Mouse (Mus musculus) cerebellum, adult 8-10 months (tissue): ENCODE data around the gene Rhoh.

ENCODE experiments used
- DNase-seq: peaks from one replicate; pipeline ENCODE4 v3.0.0; 2022

The Rhoh gene

DNA sequence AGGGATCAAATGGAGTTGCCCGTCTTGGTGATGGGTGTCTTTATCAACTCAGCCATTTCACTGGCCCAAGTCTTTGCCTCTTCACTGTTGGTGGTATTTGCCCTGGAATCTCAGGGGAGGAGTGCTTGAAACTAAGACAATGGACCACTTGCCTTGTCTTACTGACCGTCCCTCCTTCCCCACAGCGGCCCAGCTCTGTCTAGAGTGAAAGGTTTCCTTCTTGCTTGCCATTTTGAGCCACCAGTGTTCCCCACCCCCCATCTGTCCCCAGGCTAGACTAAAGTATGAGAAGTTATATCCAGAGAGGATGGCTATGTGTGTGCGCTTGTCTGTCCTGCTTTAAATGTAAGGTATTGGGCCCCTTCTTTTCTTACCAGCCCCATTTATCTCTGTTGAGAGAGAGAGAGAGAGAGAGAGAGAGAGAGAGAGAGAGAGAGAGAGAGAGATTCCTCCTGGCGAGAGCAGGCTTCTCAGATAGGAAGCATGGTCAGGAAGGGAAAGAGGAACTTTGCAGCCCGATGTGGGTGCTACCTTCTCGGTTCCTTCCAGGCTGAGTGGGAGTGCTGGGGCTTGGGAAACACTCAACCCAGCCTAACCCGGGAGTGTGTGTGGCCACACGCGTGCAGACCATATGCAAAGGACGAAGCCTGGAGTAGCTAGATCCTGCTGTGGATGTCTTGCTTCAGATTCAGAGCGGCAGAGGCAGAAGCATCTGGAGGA lies 572 bp upstream of the Rhoh start:
- DNase-seq, result no peak

DNA sequence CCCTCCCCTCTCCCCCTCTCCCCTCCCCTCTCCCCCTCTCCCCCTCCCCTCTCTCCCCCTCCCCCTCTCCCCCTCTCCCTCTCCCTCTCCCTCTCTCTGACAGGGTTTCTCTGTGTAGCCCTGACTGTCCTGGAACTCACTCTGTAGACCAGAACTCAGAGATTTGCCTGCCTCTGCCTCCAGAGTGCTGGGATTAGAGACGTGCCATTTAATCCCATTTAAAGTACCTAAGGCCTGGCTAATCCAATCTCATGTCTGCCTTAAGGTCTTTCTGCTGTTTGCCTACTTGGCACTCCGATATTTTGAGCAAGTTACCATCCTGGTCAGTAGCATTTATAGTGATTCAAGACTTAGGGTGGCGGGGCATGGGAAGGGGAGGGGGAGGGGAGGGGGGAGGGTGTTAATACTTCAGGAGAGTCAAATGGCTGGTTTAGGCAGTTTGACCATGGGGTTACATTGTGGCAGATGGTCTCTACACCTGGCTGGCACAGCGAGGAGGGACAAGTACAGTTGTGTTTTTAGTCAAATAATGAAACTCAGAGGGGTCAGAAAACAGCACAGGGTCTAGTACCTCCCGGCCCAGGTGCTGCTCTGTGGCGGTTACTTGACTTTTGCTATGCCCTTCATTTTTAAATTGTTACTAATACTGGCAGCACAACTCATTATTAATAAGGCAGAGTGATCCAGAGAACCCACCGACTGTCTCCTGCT lies 1.4 kb downstream of the Rhoh start:
- DNase-seq, result no peak

DNA sequence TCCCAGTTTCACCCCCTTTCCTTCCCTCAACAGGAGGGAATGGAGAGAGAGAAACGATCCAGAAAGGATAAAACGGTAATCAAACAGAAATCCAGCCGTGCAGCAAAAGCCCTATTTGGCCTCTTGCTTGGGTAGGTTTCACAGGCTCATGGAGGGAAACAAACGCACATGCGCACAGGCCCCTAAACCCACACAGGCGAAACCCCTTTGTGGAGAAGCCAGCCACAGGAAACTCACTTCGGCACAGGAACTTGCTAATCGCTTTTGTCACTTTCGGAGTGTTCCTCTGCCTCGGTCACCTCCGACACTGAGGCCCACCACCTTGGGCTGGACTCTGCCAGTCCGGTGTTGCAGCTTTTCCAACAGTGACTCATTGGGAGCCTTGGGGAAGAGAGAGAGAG lies 2.3 kb downstream of the Rhoh start:
- no peak for DNase-seq

DNA sequence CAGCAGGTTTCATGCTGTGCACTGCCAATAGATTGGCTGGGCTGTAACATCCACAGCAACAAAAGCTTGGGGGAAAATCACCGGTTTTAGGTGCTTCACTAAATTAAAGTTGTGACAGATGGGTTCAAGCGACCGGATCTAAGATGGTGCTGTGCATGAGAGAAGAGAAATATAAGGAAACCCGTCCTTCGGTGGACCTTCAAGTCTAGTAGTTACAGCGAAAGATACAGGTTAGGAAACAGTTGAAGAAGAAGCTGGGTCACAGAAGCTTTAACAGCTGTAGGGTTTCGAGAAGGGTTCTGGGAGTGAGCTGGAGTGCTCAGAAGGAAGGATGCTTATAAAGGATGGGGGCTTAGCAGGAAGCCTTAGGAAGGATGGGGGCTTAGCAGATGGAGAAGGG lies 3.5 kb downstream of the Rhoh start:
- DNase-seq, result no peak

DNA sequence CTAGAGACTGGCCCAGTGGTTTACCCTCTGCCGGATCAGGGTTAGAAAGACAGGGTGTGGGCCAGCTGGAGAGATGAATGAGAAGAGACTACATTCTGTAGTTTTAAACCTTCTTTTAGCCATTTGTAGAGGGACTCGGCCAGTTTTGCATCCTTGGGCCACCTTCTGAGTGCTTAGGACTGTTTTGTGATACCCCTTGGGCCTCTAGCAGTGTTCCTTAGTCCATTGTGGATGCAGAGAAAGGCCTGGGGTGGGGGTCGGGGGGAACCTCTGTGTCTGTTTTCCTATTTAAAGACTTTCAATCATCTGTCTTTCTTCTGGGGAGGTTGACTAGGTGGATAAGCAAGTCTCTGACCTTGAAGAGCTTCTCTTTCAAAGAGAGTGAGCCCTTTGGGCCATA lies 3.9 kb downstream of the Rhoh start:
- no peak for DNase-seq

DNA sequence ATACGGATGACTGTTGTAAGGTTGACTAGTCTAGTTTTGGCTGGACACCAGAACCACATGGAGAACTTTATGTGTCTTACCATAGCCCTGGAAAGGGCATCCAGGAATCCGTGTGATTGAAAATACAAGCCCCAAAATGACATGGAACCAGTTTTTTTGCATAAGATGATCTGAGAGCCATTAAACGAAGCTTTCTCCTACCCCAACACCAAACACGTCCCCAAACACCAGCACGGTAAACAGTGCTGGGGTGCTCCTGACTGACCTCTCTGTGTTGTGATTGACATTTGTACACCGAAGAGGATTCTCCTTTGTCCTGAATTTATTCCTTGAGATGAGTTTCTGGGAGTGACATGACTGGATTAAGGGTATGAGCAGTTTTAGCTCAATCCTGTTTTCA lies 5.6 kb downstream of the Rhoh start:
- DNase-seq, result no peak

DNA sequence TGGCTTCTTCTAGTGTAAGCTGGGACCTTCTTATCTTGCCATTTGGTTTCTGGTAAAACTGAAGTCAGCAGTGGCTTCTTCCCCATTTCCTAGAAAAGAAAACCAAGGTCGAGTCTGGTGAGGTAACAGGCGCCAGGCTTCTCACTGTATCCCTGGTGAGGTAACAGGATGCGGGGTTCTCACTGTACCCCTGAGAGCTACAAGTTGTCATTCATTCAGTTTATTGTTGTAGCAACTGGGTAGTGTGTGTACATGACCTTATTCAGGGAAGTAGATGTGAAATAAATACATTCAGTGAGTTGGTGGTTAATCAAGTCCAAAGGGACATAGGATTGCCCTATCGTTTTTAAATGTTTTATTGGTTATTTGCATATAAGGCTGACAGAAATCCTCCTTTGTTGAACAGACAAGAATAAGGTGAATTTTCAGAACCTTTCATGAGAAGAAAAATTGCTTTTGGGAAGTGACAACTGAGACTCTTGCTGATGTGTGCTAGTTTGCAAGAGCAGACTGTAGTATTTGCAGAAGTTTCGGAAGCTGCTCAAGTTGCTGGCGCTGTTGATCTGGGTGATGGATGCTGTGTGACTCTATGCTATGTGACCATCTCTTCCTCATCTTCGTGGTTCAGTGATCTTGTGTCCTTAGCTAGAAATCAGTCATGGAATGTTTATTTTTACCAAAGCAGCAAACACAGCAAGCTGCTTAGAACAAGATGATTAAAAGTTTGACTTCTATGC lies 6.5 kb downstream of the Rhoh start:
- no peak for DNase-seq

DNA sequence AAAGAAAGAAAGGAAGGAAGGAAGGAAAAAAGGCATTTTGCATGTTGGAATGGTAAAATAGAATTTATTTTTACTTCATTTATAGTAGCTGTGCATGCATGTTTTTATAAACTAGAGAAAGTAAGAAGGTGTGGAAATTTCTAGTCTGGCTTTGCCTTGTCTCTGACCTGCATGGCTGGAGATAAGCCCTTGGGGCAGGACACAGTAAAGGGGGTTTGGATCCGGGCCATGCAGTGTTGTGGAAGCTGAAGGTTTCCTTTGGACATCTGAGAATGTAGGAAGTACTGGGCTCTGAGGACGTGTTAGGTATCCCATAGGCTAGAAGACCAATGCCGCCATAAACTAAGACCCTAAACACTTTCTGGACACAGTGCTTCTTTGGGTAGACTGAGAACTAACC lies 7.4 kb downstream of the Rhoh start:
- no peak for DNase-seq

DNA sequence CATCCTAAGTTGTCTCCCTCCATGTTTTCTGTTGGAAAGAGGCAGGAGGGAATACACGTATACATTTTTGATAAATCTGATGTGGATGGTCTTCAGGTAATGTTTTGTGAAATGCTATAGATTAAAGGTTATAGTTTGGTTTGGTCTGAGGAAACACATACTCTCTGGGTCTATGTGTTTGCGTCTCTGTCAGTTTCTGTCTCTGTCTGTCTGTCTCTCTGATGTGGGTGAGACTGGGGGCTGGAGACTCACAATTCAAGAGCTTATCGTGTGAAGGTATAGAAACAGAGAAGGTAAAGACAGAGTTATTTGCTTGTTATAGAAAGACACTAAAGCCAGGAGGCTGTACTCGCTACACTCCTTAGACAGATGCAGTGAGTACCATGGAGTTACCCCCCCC lies 8.6 kb downstream of the Rhoh start:
- no peak for DNase-seq

DNA sequence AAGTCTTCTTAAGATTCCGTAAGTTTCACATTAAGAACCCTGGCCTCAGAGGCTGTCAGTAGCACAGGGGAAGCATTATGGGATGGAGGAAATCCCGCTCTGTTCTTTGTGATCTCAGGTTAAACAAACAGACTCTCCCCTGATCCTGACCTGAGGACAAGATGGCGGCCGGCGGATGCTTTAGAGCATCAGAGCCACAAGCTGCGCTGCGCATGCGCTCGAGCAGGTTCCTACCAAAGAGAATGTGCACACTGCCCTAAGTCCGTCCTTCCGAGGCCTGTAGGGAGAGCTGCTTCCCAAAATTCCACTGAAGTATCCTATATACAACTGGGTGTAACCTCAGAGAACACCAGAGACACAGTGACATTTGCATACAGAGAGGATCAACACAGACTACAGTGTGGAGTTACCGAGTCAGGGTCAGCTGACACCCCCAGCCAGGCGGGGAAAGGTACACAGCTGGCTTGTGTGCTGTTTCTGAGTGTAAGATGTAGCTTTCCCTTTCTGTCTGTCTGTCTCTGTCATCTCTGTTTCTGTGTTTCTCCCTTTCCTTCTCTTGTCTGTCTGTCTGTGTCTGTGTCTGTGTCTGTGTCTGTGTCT lies 10.4 kb downstream of the Rhoh start:
- DNase-seq, result no peak

DNA sequence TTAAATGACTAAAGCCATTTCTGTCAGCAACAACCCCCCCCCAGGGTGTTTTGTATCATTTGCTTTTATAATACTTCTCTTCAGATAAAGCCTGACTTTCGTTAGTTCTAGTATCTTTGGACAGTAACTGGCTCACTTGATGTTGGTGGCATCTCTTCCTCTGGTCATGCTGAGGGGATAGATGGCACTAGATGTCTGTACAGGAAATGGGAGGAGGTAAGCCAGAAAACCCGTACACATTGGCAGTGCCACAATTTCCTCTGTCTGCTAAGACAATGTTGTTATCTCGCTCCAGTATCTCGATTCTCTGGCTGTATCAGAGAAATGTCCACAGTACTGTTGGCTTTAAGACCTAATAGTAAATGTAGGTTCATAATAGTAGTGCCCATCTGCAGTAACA lies 12.2 kb downstream of the Rhoh start:
- DNase-seq, result no peak

DNA sequence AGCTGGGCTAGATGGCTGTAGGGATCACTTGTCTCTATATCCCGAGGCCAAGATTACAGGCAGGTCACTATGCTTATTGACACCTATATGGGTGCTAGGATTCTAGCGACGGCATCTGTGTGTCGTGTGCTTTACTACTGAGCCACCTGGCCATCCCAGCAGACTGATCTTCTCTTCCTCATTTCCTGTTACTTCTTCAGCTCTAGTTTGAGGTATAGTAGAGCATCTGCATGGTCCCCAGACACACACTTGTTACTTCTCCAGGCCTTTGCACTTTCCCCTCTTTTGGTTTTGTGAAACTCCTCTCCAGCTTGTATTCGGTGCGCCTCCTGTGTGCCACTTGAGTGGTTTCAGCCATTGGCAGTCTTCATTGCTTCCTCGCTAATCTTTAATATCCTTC lies 14.3 kb downstream of the Rhoh start:
- no peak for DNase-seq

DNA sequence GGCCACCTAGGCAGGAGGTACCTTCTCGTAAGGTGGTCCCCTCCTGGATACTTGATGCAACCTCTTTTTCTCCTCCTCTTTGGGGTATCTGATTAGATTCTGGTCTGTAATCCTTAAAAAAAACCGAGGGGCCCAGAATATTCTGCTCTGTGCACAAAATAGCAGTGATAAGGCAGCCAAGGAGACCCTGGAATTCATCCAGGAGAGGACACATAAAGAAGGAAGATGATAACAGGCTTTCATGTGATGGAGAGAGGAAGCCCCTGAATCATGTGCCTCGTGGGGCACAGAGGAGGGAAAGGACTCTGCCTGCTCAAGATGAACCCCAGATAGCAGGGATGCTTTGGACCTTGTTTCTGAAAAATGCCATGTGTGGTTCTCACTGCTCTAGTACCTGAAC lies 17.4 kb downstream of the Rhoh start:
- no peak for DNase-seq

DNA sequence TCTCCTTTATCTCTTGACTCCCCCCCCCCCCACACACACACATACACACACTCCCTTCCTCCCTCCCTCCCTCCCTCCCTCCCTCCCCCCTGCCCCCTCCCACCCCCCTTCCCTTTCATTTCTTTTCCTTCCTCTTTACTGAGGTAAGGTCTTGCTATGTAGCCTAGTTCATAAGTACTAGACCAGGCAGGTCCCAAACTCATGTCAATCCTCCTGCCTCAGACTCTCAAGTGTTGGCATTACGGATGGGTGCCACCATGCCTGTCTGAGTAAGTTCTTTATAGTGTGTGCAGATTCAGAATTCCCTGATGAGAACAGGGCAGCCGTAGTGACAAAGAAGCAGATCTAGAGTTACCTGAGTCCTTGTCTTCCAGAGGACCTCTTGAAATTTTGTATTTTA lies 20.2 kb downstream of the Rhoh start:
- DNase-seq, result no peak

DNA sequence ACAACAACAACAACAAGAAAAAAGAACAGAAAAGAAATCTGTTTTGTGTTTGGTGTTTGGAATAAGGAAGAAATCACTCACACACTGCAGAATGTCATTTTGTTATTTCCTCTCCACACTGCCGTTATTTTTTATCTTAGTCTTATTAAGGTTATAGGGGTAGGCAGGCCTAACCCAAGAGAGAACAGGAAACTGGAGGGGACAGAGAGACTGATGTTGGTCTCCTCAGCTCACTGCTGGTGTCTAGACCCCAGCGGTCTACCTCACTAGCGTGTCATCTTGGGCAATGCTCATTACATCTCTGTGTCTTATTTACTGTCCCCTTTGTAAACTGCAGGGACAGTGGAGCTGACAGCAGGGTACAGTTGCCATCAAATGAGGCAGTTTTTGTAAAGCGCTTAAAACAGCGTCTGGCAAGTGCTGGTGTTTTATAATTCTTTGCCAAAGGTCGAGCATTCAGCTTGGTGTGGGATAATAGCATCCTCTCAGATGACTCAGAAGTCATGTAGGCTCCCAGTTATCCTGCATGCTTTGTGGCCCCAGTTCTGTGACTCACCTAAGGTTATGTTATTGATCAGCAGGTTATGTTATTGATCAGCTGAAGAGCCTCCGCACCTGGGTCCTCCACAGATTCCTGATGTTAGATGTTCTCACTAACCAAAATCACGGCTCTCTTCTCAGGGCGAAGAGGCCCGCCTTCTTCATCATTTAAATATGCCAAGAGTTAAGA lies 21.6 kb downstream of the Rhoh start:
- DNase-seq, result no peak

DNA sequence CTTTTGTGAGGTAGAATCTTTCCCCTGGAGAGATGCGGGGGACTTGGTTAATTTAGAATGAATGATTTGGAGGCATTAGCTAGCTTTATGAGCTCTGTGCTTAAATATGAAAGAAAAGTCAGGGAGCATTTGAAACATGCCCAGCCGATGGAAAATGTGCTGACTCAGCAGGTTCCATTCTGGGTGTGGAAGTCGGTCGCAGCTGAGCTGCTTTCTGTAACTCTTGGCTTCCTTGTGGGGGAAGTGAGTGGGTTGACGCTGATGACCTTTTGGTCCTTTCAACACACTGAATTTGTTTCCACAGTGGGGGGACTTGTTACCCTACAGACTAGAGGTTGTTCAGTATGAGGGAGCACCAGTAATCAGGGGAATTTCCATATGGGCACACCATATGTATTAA lies 22.3 kb downstream of the Rhoh start:
- DNase-seq, result no peak

DNA sequence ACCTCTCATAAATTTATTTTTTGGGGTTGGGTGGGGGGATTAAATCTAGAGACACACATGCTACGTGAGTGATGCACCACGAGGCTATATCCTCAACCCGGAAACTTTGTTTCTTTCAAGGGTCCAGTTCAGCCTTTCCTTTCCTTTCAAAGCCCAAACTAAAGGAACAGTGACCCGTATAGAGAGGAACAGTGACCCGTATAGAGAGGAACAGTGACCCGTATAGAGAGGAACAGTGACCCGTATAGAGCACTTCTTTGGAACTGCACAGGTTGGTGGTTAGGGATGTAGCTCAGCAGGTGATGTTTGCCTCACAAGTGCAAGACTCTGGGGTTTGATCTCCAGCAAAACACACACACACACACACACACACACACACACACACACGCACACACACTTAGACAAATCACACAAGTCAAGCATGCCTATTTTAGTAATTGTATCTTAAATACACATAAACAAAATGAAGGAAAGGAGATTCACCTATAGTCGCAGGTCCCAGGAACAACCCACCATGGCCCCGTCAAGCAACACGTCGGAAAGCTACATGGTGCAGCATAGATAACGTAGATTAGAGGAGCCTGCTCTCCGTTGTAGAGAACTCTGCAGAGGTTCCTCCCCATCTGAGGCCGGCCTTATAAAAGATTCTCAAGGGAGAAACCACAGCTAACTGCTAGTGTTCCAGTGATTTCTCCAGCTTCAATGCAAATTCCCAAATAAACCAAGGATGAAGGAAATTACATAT lies 24.9 kb downstream of the Rhoh start:
- DNase-seq, result no peak

DNA sequence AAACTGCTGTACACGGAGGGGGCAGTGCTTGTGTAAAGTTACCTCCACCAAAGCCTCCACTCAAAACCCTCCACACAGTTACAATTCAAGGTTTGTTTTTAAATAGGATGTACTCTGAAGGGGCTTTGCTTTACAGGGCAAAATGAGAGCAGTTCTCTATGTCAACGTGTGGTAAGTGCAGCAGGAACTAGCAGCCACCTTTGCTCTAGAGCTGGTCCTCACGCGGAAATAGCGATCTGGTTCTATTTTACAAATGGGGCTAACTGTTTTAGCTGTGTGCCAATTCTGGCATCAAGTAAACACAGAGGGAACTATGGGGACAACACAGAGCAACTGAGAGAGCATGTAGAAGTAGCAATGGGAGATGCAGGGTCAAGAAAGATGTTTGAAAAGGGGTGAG lies 27.1 kb downstream of the Rhoh start:
- DNase-seq, result no peak

DNA sequence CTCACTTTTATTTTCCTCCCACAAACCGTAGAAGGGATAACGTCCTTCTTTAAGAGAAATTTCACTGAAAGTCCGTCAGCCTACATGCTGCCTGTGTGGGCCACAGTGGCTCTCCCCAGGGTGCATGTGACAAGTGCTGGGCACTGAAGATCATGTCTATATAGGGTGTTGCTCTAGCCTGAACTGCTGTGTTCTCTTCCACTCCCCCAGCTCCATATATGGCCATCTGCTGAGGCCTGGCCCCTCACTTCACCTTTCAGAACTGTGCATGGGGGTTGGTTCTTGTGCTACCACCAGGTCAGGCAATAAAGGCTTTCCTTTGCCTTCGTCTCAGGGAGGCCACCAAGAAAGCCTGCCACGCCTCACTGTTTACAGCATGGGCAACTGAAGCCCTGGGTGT lies 28.0 kb downstream of the Rhoh start:
- no peak for DNase-seq

DNA sequence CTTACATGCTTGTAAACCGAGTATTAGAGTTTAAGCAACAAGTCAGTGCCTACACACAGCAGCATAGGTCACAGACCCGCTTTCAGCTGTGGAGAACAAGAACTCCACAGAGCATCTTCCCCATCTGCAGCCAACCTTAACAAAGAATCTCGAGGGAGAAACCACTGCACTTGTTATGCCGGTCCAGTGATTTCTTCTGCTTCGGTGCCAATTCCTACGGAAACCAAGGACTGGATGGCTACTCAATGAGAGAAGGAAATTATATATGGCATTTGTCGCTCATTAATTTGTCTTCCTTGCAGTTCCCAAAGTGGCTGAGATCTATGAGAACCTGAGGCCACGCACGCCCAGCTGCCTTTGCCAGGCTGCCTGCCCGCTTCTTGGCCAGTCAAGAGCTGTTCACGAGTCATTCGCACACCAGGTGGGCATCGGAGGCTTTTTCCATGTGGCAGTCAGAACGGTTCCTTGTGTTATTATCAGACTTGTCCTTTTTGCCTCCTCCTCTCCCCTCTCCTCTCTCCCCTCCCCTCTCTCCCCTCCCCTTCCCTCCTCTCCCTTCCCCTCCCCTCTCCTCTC lies 30.3 kb downstream of the Rhoh start:
- no peak for DNase-seq

DNA sequence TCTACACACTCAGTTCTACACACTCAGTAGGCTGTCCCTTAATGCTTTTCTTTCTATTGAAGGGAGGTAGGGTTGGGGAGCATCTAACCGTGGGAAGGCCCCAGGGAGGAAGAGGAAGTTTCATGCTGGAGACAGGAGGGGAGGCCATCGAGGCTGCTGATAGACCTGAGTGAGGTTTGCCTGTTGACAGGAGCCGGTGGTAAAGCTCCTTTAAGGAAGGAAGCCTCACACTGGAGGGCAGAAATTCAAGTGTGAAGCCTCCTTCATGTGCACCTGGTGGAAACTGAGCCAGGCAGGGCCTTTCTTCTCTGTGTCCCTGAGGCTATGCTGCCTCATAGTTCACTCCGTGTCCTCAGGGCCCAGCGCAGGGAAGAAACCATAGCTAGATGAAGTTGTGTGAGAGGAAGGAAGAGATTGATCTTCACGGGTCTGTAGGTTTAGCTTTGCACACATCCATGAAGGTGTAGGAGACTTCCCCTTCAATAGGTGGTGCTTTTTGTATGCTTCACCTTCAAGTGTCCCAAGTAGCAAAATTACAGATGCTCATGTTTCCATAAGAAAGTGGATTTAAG lies 34.2 kb downstream of the Rhoh start:
- no peak for DNase-seq

DNA sequence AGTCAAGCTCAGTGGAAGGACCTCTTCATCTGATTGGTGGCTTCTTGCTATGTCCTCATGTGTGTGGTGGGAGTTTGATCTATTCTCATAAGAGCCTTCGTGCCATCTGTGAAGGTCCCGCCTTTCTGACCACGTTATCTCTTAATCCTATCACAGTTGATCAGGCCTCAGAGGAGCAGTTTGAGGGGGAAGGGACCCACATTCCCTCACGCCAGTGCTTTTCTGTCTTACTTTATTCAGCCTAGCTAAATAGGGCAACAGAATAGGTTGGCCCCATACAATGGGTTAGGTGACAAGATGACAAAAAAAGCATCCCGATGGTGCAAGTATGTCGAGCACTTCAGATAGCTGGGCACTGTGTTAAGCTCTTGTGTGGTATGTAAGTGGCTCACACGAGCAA lies 34.8 kb downstream of the Rhoh start:
- no peak for DNase-seq
